Mouse (Mus musculus): Measurements from ENCODE around the gene Trit1. TPM values are rescaled to one million over a fixed set of nuclear protein-coding genes. Genes with fewer than 3 reads are reported as not detected.

The Trit1 gene
- total RNA-seq, 2 experiments from 2014 or later, result 14.1 to 15.8 TPM

Other genes with a start within 250 kb of the Trit1 start
- gene Ppt1, start 180.4 kb upstream of the Trit1 start, total RNA-seq (2021), result 10 to 100 TPM; 29.4 to 30.5 TPM
- gene Cap1, start 130.5 kb upstream of the Trit1 start, total RNA-seq (2021), result 10 to 100 TPM; 87.1 to 87.8 TPM
- 1 to 10 TPM in 1 of 2 experiments, under 1 TPM in 1; 0.75 to 1.1 TPM for gene Mfsd2a, start 55.4 kb upstream of the Trit1 start, total RNA-seq (2021)
- 10 to 100 TPM in 1 of 2 experiments, 1 to 10 TPM in 1; 8.9 to 10.8 TPM for gene Mycl, start 20.9 kb upstream of the Trit1 start, total RNA-seq (2021)
- not detected for gene Bmp8b, start 88.6 kb downstream of the Trit1 start, total RNA-seq (2021)
- gene Oxct2b, start 99.7 kb downstream of the Trit1 start, total RNA-seq (2021), result under 1 TPM in 1 of 2 experiments, not detected in 1; 0.15 TPM
- gene Ppie, start 123.4 kb downstream of the Trit1 start, total RNA-seq (2021), result 10 to 100 TPM; 32.8 to 34.6 TPM
- under 1 TPM; 0.29 to 0.36 TPM for gene Hpcal4, start 166.6 kb downstream of the Trit1 start, total RNA-seq (2021)
- gene Nt5c1a, start 184.9 kb downstream of the Trit1 start, total RNA-seq (2021), result 1 to 10 TPM; 3.3 to 9.3 TPM
- gene Heyl, start 217.0 kb downstream of the Trit1 start, total RNA-seq (2021), result 10 to 100 TPM; 25.9 to 30.8 TPM
- 100 to 1,000 TPM; 209 to 262 TPM for gene Pabpc4, start 245.8 kb downstream of the Trit1 start, total RNA-seq (2021)